Mouse (Mus musculus): ENCODE measurements around the gene Gse1.

GRCm38 (mm10) chr8:120489771-120490281 is 261.6 kb downstream of the Gse1 start:
- TF ChIP-seq CTCF (IDR thresholded peaks at IDR 0.05) (no peak), EP300 (IDR thresholded peaks at IDR 0.05; ENCODE audit: insufficient read depth, low read depth, low read length) (no peak)

Measured in heart, adult 2 months (tissue).